Mouse (Mus musculus): Measurements from ENCODE around the gene Lamp2.

DNA sequence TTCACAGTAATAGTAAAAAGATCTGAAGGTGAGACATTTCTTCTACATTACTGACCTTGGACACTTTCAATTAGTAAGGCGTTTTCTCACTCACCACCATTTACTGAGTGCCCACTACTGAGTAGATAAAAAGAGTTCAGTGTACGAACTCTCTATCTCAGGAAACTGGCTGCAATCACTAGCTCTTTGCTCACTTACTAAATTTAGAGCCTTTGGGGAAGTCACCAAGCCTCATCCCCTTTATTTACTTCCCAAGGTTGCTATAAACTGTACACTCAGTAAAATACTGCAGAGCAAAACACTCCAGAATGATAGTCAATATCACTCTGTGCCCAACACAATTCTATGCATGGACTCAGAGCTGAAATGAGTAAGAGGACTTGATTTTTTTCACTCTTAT, 16.6 kb downstream of the Lamp2 start:
- TF ChIP-seq CTCF (IDR thresholded peaks at IDR 0.05; ENCODE audit: control insufficient read depth, insufficient read depth, low read length) (no peak), POLR2A (IDR thresholded peaks at IDR 0.05; ENCODE audit: borderline replicate concordance, control insufficient read depth, low read depth, low read length) (no peak)
